Mouse (Mus musculus) G1E-ER4 (cell line): Measurements from ENCODE around the gene Ppil1. TPM values are rescaled to one million over a fixed set of nuclear protein-coding genes. Genes with fewer than 3 reads are reported as not detected.

Source experiments
- GATA1 ChIP-seq: IDR thresholded peaks from one replicate; pipeline ENCODE4 v1.8.0; 2012; ENCODE audit warnings: low read length, inconsistent platforms
- polyA plus RNA-seq: library from polyadenylated mRNA; stranded (reverse); fragments of >175 nt; gene quantifications from 2 replicates; pipeline ENCODE4 v1.2.3, GENCODE M21; 2012

Gene Ppil1
- polyA plus RNA-seq, result 70.6 and 93.2 TPM in 2 replicates

GRCm38 (mm10) chr17:29263840-29264633, at the start of gene Ppil1:
TSS of gene Ppil1 (minus strand) at chr17:29264186.
- TF ChIP-seq GATA1, result no peak

GRCm38 (mm10) chr17:29313300-29313699, 49.3 kb upstream of the Ppil1 start:
- no peak for TF ChIP-seq GATA1

GRCm38 (mm10) chr17:29312082-29312481, 48.1 kb upstream of the Ppil1 start:
- no peak for TF ChIP-seq GATA1

- TF ChIP-seq GATA1, result no peak
Observed at GRCm38 (mm10) chr17:29311602-29312001, 47.6 kb upstream of the Ppil1 start.

GRCm38 (mm10) chr17:29310056-29310623, 46.2 kb upstream of the Ppil1 start:
- TF ChIP-seq GATA1, result no peak

GRCm38 (mm10) chr17:29305871-29306270, 41.9 kb upstream of the Ppil1 start:
- no peak for TF ChIP-seq GATA1

- no peak for TF ChIP-seq GATA1
Observed at GRCm38 (mm10) chr17:29305058-29305806, 41.2 kb upstream of the Ppil1 start.

GRCm38 (mm10) chr17:29304376-29305057, 40.5 kb upstream of the Ppil1 start:
- TF ChIP-seq GATA1, result no peak

GRCm38 (mm10) chr17:29303856-29304255, 39.9 kb upstream of the Ppil1 start:
- no peak for TF ChIP-seq GATA1

- no peak for TF ChIP-seq GATA1
Observed at GRCm38 (mm10) chr17:29303087-29303486, 39.1 kb upstream of the Ppil1 start.

- TF ChIP-seq GATA1, result no peak
Observed at GRCm38 (mm10) chr17:29302149-29302548, 38.2 kb upstream of the Ppil1 start.

GRCm38 (mm10) chr17:29301421-29301820, 37.4 kb upstream of the Ppil1 start:
- TF ChIP-seq GATA1, result no peak

GRCm38 (mm10) chr17:29300926-29301325, 36.9 kb upstream of the Ppil1 start:
- TF ChIP-seq GATA1, result no peak

GRCm38 (mm10) chr17:29299282-29299681, 35.3 kb upstream of the Ppil1 start:
- TF ChIP-seq GATA1, result no peak

- TF ChIP-seq GATA1, result no peak
Observed at GRCm38 (mm10) chr17:29297813-29298212, 33.8 kb upstream of the Ppil1 start.

GRCm38 (mm10) chr17:29297321-29297720, 33.3 kb upstream of the Ppil1 start:
- TF ChIP-seq GATA1, result no peak
